Mouse (Mus musculus): ENCODE results near the gene Irs3.

Irs3 gene

DNA sequence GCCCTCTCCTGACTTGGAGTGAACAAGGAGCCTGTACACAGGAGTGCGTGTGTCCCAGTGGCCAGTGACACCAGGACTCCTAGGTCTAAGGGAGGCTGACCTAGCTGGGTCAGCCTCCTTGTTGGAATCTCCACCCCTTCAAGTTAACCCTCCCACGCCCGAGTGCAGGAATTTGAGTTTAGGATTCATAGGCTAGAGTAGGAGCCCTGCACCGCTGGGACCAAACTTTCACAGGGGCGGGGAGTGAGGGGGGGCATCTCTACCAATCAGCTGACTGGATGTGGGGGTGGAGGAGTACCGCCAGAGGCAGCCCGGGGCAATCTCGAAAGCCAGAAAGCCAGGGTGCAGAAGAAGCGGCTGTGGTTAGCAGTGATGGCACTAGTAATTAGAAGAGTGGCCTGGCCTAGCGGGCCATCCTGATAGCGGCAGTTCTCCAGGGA, at the start of gene Irs3:
Gene Irs3 (minus strand): TSS at position 63 of the 440 bp plus-strand sequence.
- in situ Hi-C loops (cut with MboI; ENCODE audit: unreplicated experiment in 2 of 2): no loop called here

DNA sequence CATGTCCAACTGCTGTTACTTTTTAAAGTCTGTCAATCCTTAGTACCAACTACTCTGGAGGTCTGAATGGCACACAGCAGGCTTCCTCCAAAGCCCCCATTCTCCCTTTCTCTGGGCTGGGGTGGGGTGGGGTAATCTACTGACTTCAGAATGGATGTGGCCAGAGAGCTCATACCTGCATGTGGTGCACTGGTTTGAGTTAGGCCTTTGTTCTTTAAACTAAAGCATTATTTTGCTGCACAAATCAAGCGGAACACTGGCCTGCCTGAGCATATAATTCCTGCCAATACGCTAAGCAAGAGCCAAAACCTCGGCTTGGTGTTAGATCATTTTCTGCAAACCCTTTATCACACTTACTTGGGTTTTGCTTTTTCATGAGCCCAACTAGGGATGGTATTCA, 49.3 kb upstream of the Irs3 start:
- in situ Hi-C loops (cut with MboI; ENCODE audit: unreplicated experiment in 2 of 2): no loop called here

DNA sequence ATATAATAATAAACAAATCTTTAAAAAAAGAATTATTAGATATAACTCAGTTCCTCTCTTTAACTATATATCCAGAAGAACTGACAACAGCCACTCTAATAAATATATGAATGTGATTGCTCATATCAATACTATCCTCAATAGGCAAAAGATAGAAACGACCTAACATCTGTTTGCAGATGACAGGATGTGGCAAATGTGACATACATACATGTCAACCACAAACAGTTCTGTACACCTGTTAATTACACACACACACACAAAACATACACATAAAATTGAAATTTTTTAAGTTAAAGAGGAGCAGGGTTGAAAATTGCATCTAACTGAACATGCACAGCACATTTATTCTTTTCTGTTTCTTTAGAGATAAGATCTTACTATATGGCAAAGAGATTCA, 46.4 kb upstream of the Irs3 start:
- in situ Hi-C loops (cut with MboI; ENCODE audit: unreplicated experiment in 2 of 2): no loop called here

DNA sequence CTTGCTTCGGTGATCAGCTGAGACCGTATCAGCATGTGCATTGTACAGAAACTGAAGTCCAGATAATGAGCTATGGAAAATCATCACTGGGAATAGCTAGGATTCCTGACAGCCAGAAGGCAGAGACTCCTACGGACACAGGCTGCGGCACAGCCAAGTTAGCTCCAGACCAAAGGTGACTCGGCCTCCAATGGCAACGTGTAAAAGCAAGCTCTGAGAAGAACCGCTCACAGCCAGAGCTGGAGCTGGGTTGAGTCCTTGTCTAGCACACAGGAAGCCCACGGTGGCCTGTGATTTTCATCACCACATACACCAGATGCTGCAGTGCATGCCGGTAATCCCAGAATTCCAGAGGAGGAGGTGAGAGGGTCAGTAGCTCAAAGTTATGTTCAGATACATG, 45.0 kb upstream of the Irs3 start:
- in situ Hi-C loops (cut with MboI; ENCODE audit: unreplicated experiment in 2 of 2): no loop called here

- in situ Hi-C loops (cut with MboI; ENCODE audit: unreplicated experiment in 2 of 2): no loop called here
These were observed 44.5 kb upstream of the Irs3 start for GRCm38 (mm10) chr5:137689974-137690373.

- in situ Hi-C loops (cut with MboI; ENCODE audit: unreplicated experiment in 2 of 2): no loop called here
These were observed 40.7 kb upstream of the Irs3 start for GRCm38 (mm10) chr5:137686127-137686790.

GRCm38 (mm10) chr5:137685653-137686052, 40.1 kb upstream of the Irs3 start:
- in situ Hi-C loops (cut with MboI; ENCODE audit: unreplicated experiment in 2 of 2): no loop called here

DNA sequence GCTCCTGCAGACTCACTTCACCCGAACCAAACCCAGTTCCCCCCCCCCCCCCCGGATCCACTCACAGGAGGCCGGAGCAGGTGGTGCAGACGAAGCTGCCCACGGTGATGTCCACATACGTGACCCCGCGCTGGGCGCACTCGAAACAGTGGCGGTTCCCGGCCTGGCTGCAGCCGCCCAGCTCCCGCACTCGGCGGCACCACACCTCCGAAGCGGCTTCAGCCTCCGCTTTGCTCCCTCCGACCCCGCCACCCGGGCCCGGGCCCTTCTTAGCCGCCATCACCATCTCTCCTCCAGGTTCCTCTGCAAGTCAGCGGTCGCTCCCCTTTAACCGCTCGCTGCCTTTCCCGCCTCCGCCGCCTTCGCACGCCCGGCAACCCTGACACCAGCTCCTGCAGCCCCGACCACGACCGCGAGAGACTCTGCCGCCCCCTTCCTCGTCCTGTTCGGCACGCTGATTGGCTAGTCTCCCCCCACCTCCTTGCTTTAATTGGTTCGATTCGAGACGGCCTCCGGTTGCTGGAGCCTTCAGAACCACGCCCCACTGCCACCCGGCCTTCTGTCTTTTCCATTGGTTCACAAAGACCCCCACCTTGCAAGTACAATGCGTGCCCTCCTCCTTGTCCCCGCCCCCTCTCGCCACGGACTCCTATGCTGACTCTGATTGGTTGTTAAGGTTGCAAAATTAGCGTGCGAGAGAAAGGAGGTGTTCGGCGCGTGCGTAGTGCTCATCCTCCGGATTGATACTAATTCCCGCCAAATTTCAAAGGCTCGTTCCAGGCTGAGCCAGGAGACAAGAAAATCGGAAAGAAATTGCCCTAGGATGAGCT, 39.0 kb upstream of the Irs3 start, which contains the start of gene Agfg2:
Gene Agfg2 (minus strand): TSS at position 433 of the 830 bp plus-strand sequence.
- in situ Hi-C loops (cut with MboI; ENCODE audit: unreplicated experiment in 2 of 2): no loop called here

DNA sequence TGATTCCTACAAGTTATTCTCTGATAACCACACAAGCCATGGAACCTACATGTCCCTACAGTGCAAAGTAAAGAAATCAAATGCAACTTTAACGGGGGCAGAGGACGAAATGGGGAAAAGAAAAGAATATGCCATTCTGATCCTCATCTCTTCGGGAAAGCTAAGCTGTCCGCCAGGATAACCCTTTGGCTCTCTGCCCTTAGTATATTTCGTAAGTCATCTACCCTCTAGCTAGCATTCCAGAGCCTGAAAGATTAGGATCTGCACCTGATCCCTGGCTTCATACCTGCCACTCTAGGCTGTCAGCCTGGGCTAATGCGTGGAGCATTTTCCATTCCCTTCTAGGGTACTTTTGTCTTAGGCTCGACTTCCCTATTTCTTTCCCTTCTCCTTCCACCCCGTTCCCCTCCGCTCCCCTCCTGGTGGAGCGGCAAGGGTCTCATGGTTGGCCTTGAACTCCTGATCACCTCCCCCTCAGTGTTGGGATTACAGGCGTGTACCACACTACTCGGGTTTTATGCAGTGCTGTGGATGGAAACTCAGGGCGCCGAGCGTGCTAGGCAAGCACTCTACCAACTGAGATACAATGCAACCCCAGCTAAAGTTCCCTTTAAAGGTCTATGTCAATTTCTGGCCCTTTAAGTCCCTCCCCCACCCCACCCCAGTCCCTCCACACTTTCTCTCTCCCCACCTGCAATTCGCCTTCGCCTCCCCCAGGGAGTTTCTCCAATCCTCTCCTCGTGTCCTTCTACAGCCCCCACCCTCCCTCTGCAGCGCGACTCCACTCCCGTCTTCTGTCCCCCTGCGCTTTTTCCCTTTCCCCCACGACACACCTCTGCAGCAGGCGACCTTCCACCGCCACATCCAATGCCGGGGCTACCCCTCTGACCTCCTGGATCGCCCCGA, 38.1 kb upstream of the Irs3 start:
- in situ Hi-C loops (cut with MboI; ENCODE audit: unreplicated experiment in 2 of 2): no loop called here

DNA sequence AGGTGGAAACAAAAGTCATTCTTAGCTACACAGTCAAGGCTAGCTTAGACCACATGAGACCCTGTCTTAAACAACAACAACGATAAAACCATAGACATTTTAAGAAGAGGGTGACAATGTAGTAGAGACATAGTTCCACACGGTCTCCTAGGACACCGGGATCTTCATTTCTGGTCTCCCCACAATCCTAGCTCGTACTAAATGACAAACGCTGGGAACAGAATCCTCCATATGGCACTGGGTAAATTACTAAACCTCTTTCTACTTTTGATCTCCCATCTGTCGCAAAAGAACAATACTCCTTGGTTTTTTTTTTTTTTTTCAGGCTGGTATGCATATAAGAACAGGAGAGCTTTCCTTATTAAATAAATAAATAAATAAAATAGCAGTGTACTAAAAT, 37.0 kb upstream of the Irs3 start:
- in situ Hi-C loops (cut with MboI; ENCODE audit: unreplicated experiment in 2 of 2): no loop called here

- in situ Hi-C loops (cut with MboI; ENCODE audit: unreplicated experiment in 2 of 2): no loop called here
These were observed 34.2 kb upstream of the Irs3 start for GRCm38 (mm10) chr5:137679726-137680125.

GRCm38 (mm10) chr5:137678736-137679135, 33.2 kb upstream of the Irs3 start:
- in situ Hi-C loops (cut with MboI; ENCODE audit: unreplicated experiment in 2 of 2): no loop called here

DNA sequence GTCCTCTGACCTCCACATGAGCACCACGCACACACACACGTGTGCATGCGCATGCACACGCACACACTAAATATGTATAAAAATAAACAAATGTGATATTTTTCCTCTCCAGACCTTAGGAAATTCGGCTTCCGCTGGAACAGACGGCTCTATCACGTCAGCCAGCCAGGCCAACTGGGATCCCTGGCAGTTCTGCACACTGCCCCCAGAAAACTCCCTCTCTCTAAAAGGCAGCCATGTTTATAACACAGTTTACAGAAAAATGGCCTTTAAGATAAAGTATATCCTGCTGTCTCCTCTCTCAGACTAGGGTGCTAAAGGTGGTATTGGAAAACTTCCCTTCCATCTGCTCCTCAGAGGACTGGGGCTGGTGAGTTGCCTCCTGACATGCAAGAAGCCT, 32.3 kb upstream of the Irs3 start:
- in situ Hi-C loops (cut with MboI; ENCODE audit: unreplicated experiment in 2 of 2): no loop called here

GRCm38 (mm10) chr5:137674786-137675185, 29.3 kb upstream of the Irs3 start:
- in situ Hi-C loops (cut with MboI; ENCODE audit: unreplicated experiment in 2 of 2): no loop called here

- in situ Hi-C loops (cut with MboI; ENCODE audit: unreplicated experiment in 2 of 2): no loop called here
These were observed 27.5 kb upstream of the Irs3 start for GRCm38 (mm10) chr5:137673015-137673414.

GRCm38 (mm10) chr5:137672361-137672760, 26.8 kb upstream of the Irs3 start:
- in situ Hi-C loops (cut with MboI; ENCODE audit: unreplicated experiment in 2 of 2): no loop called here

GRCm38 (mm10) chr5:137671443-137672240, 26.1 kb upstream of the Irs3 start:
- in situ Hi-C loops (cut with MboI; ENCODE audit: unreplicated experiment in 2 of 2): no loop called here

DNA sequence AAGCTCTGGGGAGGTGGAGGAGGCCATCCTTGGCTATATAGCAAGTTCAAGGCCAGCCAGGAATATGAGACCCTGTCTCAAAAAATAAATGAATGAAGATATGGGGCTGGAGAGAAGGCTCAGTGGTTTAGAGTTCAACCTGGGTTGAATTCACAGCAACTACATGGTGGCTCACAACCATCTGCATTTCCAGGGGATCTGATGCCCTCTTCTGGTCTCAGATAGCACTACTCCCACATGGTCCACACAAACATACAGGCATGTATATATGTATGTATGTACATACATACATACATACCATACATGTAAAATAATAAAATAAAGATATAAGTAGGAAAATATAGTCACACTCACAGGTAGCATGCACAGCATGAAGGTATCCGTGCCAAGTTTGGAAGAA, 24.7 kb upstream of the Irs3 start:
- in situ Hi-C loops (cut with MboI; ENCODE audit: unreplicated experiment in 2 of 2): no loop called here

DNA sequence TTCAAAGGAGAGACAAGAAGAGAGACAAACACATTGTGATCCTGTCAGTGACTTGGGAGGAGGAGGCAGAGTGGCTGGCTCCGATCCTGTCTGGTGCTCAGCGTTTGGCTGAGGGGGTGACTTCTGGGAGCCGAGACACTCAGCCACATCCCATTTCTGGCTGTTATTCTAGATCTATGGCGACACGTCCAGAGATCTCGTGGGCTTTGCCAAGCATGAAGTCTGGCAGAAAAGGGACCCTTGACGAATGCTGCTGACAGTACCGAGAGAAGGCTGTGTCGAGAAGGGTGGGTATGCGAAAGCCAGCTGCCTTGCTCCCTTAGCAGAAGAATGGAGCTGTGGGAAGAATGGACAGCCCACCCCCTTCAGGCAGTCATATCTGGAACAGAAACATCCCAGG, 23.5 kb upstream of the Irs3 start:
- in situ Hi-C loops (cut with MboI; ENCODE audit: unreplicated experiment in 2 of 2): no loop called here

GRCm38 (mm10) chr5:137663057-137663456, 17.5 kb upstream of the Irs3 start:
- in situ Hi-C loops (cut with MboI; ENCODE audit: unreplicated experiment in 2 of 2): no loop called here

Measured in v-Abl transformed pro-B cells (cell line).